Mouse (Mus musculus): ENCODE measurements around the gene Filip1.

DNA sequence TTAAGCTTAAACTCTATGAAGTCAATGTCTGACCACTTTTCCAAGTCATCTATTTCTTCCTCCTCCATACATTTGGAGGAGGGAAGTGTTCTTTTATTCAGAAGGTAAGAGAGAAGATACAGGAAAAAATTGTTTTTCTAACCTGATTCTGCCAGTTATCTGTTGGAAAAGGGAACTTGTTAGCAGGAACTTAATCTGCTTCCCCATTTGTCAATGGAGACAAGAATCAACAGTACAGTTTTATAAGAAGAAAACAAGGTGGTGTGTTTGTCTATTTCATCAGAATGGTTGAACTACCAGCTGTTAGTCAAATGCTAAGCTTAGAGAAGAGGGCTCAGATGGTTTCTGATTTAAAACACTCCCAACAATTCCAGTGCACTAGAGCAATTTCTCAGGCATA lies 165.6 kb downstream of the Filip1 start:
- TF ChIP-seq MAX (IDR thresholded peaks at IDR 0.05): no peak
- TF ChIP-seq MYOG (IDR thresholded peaks at IDR 0.05; ENCODE audit: control insufficient read depth, extremely low read depth, insufficient read length): no peak
- TF ChIP-seq CTCF (IDR thresholded peaks at IDR 0.05; ENCODE audit: control insufficient read depth, insufficient read depth, insufficient read length): no peak
- TF ChIP-seq USF1 (IDR thresholded peaks at IDR 0.05; ENCODE audit: low read depth): no peak

Data from C2C12 (cell line).